Mouse (Mus musculus) hindbrain, embryonic 14.5 days (tissue): Measurements from ENCODE around the gene Nppb. TPM values are rescaled to one million over a fixed set of nuclear protein-coding genes. Genes with fewer than 3 reads are reported as not detected.

Experiments
- ATAC-seq: fragments of 200-750 bp; cut with Nextera tagmentation; 2 replicates; pipeline ENCODE4 v1.8.0; 2017; ENCODE audit warnings: moderate number of reproducible peaks, mild to moderate bottlenecking, moderate TSS enrichment, moderate library complexity; ENCODE audit not compliant: low FRiP score
- DNase-seq: peaks from one replicate; pipeline ENCODE4 v3.0.0-alpha.2; 2015; ENCODE audit warnings: low spot score
- H3K27ac ChIP-seq: fragments of 300-500 bp; sonication (generic); 2 replicates; pipeline ENCODE4 v1.5.1; 2014; ENCODE audit warnings: mild to moderate bottlenecking, moderate library complexity
- H3K27me3 ChIP-seq: fragments of 300-500 bp; sonication (generic); 2 replicates; pipeline ENCODE4 v1.6.1; 2014; ENCODE audit warnings: mild to moderate bottlenecking, low read length, mixed read lengths; ENCODE audit not compliant: control insufficient read depth, insufficient read depth
- H3K36me3 ChIP-seq: fragments of 300-500 bp; sonication (generic); replicated peaks from 2 replicates; pipeline ENCODE4 v1.6.1; 2014; ENCODE audit not compliant: control insufficient read depth, insufficient read depth
- H3K4me1 ChIP-seq: fragments of 300-500 bp; sonication (generic); replicated peaks from 2 replicates; pipeline ENCODE4 v1.6.1; 2014; ENCODE audit warnings: antibody characterized with exemption, low read length, mixed read lengths; ENCODE audit not compliant: control insufficient read depth, insufficient read depth
- H3K4me2 ChIP-seq: fragments of 300-500 bp; sonication (generic); replicated peaks from 2 replicates; pipeline ENCODE4 v1.6.1; 2014; ENCODE audit warnings: mild to moderate bottlenecking, moderate library complexity
- H3K4me3 ChIP-seq: fragments of 300-500 bp; sonication (generic); replicated peaks from 2 replicates; pipeline ENCODE4 v1.5.1; 2014; ENCODE audit warnings: mild to moderate bottlenecking, low read length
- H3K9ac ChIP-seq: fragments of 300-500 bp; sonication (generic); 2 replicates; pipeline ENCODE4 v1.6.1; 2014
- H3K9me3 ChIP-seq: fragments of 300-500 bp; sonication (generic); 2 replicates; pipeline ENCODE4 v1.6.1; 2016; ENCODE audit warnings: low read length; ENCODE audit not compliant: control insufficient read depth
- WGBS: fragments of 180-500 bp; shearing (Covaris S2); extraction: QIAGEN DNeasy Blood & Tissue Kit; methylation state at CpG from one replicate; pipeline ENCODE4 v1.1.7; 2014; 5-methylcytosine and 5-hydroxymethylcytosine counted together
- polyA plus RNA-seq: library from polyadenylated mRNA; unstranded; fragments of >200 nt; fragmentation: Nextera tagmentation; extraction: Ambion mirVana; gene quantifications from 2 replicates; pipeline ENCODE4 v1.2.1, GENCODE M21; 2014

Gene Nppb
- polyA plus RNA-seq, 1 experiment from 2014 or later = 0.25 TPM

GRCm38 (mm10) chr4:147941045-147942020, 44.3 kb upstream of the Nppb start:
- 8% methylated on average over 75 of the region's 88 CpGs for WGBS
- DNase-seq = no peak

DNA sequence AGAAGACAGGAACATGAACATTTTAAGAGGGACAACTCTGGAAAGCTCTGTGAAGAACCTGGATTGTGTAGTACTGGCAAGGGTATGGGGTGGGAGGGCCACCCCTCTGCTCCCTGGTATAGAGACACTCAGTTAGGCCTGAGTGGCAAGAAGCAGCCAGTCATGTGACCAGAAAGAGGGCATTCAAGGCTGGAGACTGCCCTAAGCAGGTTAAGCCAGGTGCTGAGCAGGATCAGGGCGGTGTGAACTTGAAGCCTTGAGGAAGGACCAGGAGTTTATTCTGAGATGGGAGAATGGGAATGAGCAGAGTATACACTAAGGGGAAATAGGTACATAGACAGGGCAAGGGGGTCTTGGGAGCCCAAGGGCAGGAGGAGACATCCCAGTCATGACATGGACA, 42.6 kb upstream of the Nppb start:
- Histone ChIP-seq H3K27ac (no peak overlapping the region), H3K9ac (no peak overlapping the region), H3K9me3 (no peaks in the 10 kb centered on the region), H3K36me3 (peaks cover 51% of the 10 kb centered on the region), H3K4me2 (peak overlapping the region; percentile 24; the same call in 1 of the 2 replicates), H3K27me3 (no peaks in the 10 kb centered on the region), H3K4me1 (peaks cover 26% of the 10 kb centered on the region), H3K4me3 (no peak overlapping the region)
- 94% methylated on average over 1 of the region's 1 CpGs for WGBS
- ATAC-seq (no peak), DNase-seq (no peak)

More at GRCm38 (mm10) chr4:147941045-147942020, 44.3 kb upstream of the Nppb start:
- peak; percentile 59 for ATAC-seq
- H3K27me3 ChIP-seq = no peaks in the 10 kb centered on the region
- H3K36me3 ChIP-seq = peaks cover 35% of the 10 kb centered on the region
- H3K9ac ChIP-seq = peak overlapping the region; percentile 84
- H3K9me3 ChIP-seq = no peaks in the 10 kb centered on the region
- peak overlapping the region; percentile 98 for H3K4me2 ChIP-seq
- H3K4me1 ChIP-seq = peaks cover 26% of the 10 kb centered on the region
- H3K27ac ChIP-seq = peak overlapping the region; percentile 69; the same call in 1 of the 2 replicates
- H3K4me3 ChIP-seq = peak overlapping the region; percentile 94

DNA sequence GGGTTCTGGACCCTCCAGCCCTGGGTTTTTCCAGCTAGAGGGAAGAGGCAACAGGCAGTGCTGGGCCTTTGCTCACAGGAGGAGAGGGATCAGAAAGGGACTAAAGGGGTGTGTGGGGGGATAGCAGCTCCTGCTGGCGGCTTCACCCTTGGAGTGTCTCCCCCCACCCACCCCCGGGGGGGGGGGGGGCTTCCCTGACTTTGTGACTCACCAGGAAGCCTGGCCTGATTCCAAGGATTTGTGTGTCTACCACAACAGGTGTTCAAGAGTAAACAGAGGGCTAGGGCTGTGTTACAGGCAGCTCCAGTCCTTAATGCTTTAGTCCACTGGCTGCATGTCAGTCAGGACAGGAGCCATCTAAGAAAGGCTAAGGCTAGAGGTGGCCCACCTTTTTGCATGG, 38.1 kb upstream of the Nppb start:
- peaks cover 12% of the 10 kb centered on the region for H3K4me1 ChIP-seq
- H3K9ac ChIP-seq = no peak overlapping the region
- H3K27ac ChIP-seq = no peak overlapping the region
- peaks cover 67% of the 10 kb centered on the region for H3K36me3 ChIP-seq
- no peak overlapping the region for H3K4me2 ChIP-seq
- no peak overlapping the region for H3K4me3 ChIP-seq
- no peak for DNase-seq
- no peaks in the 10 kb centered on the region for H3K9me3 ChIP-seq
- 57% methylated on average over 2 of the region's 2 CpGs for WGBS
- H3K27me3 ChIP-seq = no peaks in the 10 kb centered on the region
- ATAC-seq = no peak

DNA sequence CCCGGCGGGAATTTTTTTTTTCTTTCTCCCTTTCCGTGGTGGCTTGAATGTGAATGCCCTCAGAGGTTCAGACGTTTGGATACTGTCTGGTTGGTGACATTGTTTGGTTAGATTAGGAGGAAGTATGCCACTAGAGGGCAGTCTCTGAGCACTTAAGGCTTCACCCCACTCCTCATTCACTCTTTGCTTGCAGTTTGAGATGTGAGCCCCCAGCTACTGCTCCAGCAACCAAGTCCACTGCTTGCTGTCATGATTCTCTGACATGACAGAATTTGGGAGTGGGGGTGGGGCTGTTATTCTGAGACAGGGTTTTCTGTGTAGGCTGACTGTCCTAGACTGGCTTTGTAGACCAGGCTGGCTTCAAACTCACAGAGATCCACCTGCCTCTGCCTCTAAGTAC, 32.0 kb upstream of the Nppb start:
- Histone ChIP-seq H3K27me3 (no peaks in the 10 kb centered on the region), H3K4me2 (no peak overlapping the region), H3K9me3 (no peaks in the 10 kb centered on the region), H3K9ac (no peak overlapping the region), H3K4me1 (no peaks in the 10 kb centered on the region), H3K36me3 (peaks cover 10% of the 10 kb centered on the region), H3K4me3 (no peak overlapping the region), H3K27ac (no peak overlapping the region)
- DNase-seq (peak; percentile 76), ATAC-seq (no peak)
- WGBS = 8% methylated on average over 4 of the region's 4 CpGs

GRCm38 (mm10) chr4:147957141-147957540, 28.4 kb upstream of the Nppb start:
- Histone ChIP-seq H3K9ac (no peak overlapping the region), H3K9me3 (no peaks in the 10 kb centered on the region), H3K4me1 (no peaks in the 10 kb centered on the region), H3K27me3 (no peaks in the 10 kb centered on the region), H3K4me3 (no peak overlapping the region), H3K27ac (no peak overlapping the region), H3K36me3 (no peaks in the 10 kb centered on the region), H3K4me2 (no peak overlapping the region)
- WGBS = 40% methylated on average over 11 of the region's 11 CpGs
- no peak for DNase-seq
- no peak for ATAC-seq

GRCm38 (mm10) chr4:147959881-147960831, 25.4 kb upstream of the Nppb start:
- no peak overlapping the region for H3K4me3 ChIP-seq
- DNase-seq = peak; percentile 84
- no peak overlapping the region for H3K9ac ChIP-seq
- H3K36me3 ChIP-seq = no peaks in the 10 kb centered on the region
- H3K9me3 ChIP-seq = no peaks in the 10 kb centered on the region
- 43% methylated on average over 6 of the region's 6 CpGs for WGBS
- no peak overlapping the region for H3K4me2 ChIP-seq
- peak; percentile 78 for ATAC-seq
- no peak overlapping the region for H3K27ac ChIP-seq
- no peaks in the 10 kb centered on the region for H3K4me1 ChIP-seq
- no peaks in the 10 kb centered on the region for H3K27me3 ChIP-seq

- H3K9me3 ChIP-seq = no peaks in the 10 kb centered on the region
- no peak overlapping the region for H3K9ac ChIP-seq
- 67% methylated on average over 6 of the region's 6 CpGs for WGBS
- H3K4me2 ChIP-seq = no peak overlapping the region
- DNase-seq = no peak
- no peaks in the 10 kb centered on the region for H3K4me1 ChIP-seq
- H3K27me3 ChIP-seq = no peaks in the 10 kb centered on the region
- H3K4me3 ChIP-seq = no peak overlapping the region
- ATAC-seq = no peak
- no peak overlapping the region for H3K27ac ChIP-seq
- H3K36me3 ChIP-seq = no peaks in the 10 kb centered on the region
These were observed 22.8 kb upstream of the Nppb start for GRCm38 (mm10) chr4:147962781-147963180.

GRCm38 (mm10) chr4:147963623-147964022, 22.0 kb upstream of the Nppb start:
- 87% methylated on average over 15 of the region's 15 CpGs for WGBS

GRCm38 (mm10) chr4:147965712-147966111, 19.9 kb upstream of the Nppb start:
- Histone ChIP-seq H3K27me3 (no peaks in the 10 kb centered on the region), H3K4me3 (no peak overlapping the region), H3K4me2 (no peak overlapping the region), H3K27ac (no peak overlapping the region), H3K9me3 (no peaks in the 10 kb centered on the region), H3K4me1 (no peaks in the 10 kb centered on the region), H3K36me3 (no peaks in the 10 kb centered on the region), H3K9ac (no peak overlapping the region)
- no peak for ATAC-seq
- 80% methylated on average over 7 of the region's 7 CpGs for WGBS
- DNase-seq = no peak

More at GRCm38 (mm10) chr4:147963623-147964022, 22.0 kb upstream of the Nppb start:
- Histone ChIP-seq H3K36me3 (no peaks in the 10 kb centered on the region), H3K9ac (no peak overlapping the region), H3K27ac (no peak overlapping the region), H3K4me2 (no peak overlapping the region), H3K4me3 (no peak overlapping the region), H3K4me1 (no peaks in the 10 kb centered on the region), H3K9me3 (no peaks in the 10 kb centered on the region), H3K27me3 (no peaks in the 10 kb centered on the region)
- no peak for ATAC-seq
- no peak for DNase-seq
